Mouse (Mus musculus): ENCODE data around the gene Pigl.
A peak's percentile ranks its signal among the peaks of the same experiment; 100 is the strongest.

Gene Pigl

GRCm38 (mm10) chr11:62522283-62522682 lies 64.0 kb downstream of the Pigl start:
- no peak for DNase-seq

GRCm38 (mm10) chr11:62537089-62537488 lies 78.8 kb downstream of the Pigl start:
- DNase-seq = no peak

- DNase-seq = no peak
These were observed 79.3 kb downstream of the Pigl start for GRCm38 (mm10) chr11:62537590-62537989.

- peak; percentile 69 for DNase-seq
These were observed 80.2 kb downstream of the Pigl start for GRCm38 (mm10) chr11:62538321-62539088.

GRCm38 (mm10) chr11:62539089-62539890 lies 81.0 kb downstream of the Pigl start, which contains the start of gene Cenpv:
TSS of gene Cenpv (minus strand) at chr11:62539261.
- DNase-seq = peak; percentile 88

GRCm38 (mm10) chr11:62540167-62540566 lies 81.9 kb downstream of the Pigl start:
- no peak for DNase-seq

- no peak for DNase-seq
These were observed 82.7 kb downstream of the Pigl start for GRCm38 (mm10) chr11:62540969-62541368.

GRCm38 (mm10) chr11:62541581-62541980 lies 83.3 kb downstream of the Pigl start:
- DNase-seq = no peak

- DNase-seq = no peak
These were observed 85.7 kb downstream of the Pigl start for GRCm38 (mm10) chr11:62543991-62544390.

GRCm38 (mm10) chr11:62549782-62550181 lies 91.5 kb downstream of the Pigl start:
- peak; percentile 28 for DNase-seq

- DNase-seq = peak; percentile 60
These were observed 92.0 kb downstream of the Pigl start for GRCm38 (mm10) chr11:62550227-62550685.

- peak; percentile 99 for DNase-seq
These were observed 92.5 kb downstream of the Pigl start, which contains the start of gene Ubb for GRCm38 (mm10) chr11:62550727-62551225. TSS of gene Ubb (plus strand) at chr11:62551171.

- peak; percentile 96 for DNase-seq
These were observed 93.2 kb downstream of the Pigl start for GRCm38 (mm10) chr11:62551226-62552119.

GRCm38 (mm10) chr11:62553186-62553585 lies 94.9 kb downstream of the Pigl start:
- DNase-seq = no peak

- no peak for DNase-seq
These were observed 95.4 kb downstream of the Pigl start for GRCm38 (mm10) chr11:62553633-62554032.

GRCm38 (mm10) chr11:62554163-62554855 lies 96.0 kb downstream of the Pigl start:
- DNase-seq = no peak

- DNase-seq = no peak
These were observed 96.8 kb downstream of the Pigl start for GRCm38 (mm10) chr11:62554934-62555517.

- DNase-seq = no peak
These were observed 97.7 kb downstream of the Pigl start for GRCm38 (mm10) chr11:62555896-62556412.

- no peak for DNase-seq
These were observed 98.9 kb downstream of the Pigl start for GRCm38 (mm10) chr11:62557205-62557604.

GRCm38 (mm10) chr11:62558152-62558551 lies 99.9 kb downstream of the Pigl start:
- DNase-seq = no peak

GRCm38 (mm10) chr11:62558961-62559646 lies 100.8 kb downstream of the Pigl start:
- no peak for DNase-seq

Measured in thymus, postnatal 4 days (tissue).